In genomic region chr11:53478383-53479170, GRCm38 (mm10) we compare ENCODE assay signal across 8 mouse cellular contexts. TPM values are rescaled to one million over a fixed set of nuclear protein-coding genes. Genes with fewer than 3 reads are reported as not detected.
DNase-seq lines count a peak whose midpoint lies in the region; ATAC-seq and TF ChIP-seq lines count a peak whose summit lies in the region.

No protein-coding gene starts in this region.

- intact Hi-C loops in heart, postnatal 25 days (cut with DNase I): no loop called here

- H3K9ac ChIP-seq in heart, embryonic 16.5 days (ENCODE audit: low read length): peak overlapping the region; percentile 46
- H3K9ac ChIP-seq in embryonic facial prominence, embryonic 11.5 days (replicated peaks; ENCODE audit: low read length): peak overlapping the region; percentile 51
- H3K9ac ChIP-seq in intestine, postnatal 0 days (ENCODE audit: low read depth, low read length): peak overlapping the region; percentile 40; the same call in 1 of the 2 replicates
- peak overlapping the region; percentile 32; the same call in 1 of the 2 replicates for H3K9ac ChIP-seq in neural tube, embryonic 11.5 days (ENCODE audit: low read length)

- H3K4me3 ChIP-seq in heart, embryonic 16.5 days (ENCODE audit: low read length): peak overlapping the region; percentile 67
- H3K4me3 ChIP-seq in embryonic facial prominence, embryonic 11.5 days (ENCODE audit: low read depth, low read length): peak overlapping the region; percentile 41
- peak overlapping the region; percentile 53 for H3K4me3 ChIP-seq in intestine, postnatal 0 days (ENCODE audit: low read depth, low read length)
- H3K4me3 ChIP-seq in neural tube, embryonic 11.5 days (ENCODE audit: low read depth, low read length): peak overlapping the region; percentile 35

- no peak for DNase-seq in heart, postnatal 25 days (ENCODE audit: low spot score)
- DNase-seq in R1 (ENCODE audit: low read depth, low spot score) (peak; percentile 55), adipocyte (ENCODE audit: low spot score) (no peak)
- DNase-seq in embryonic facial prominence, embryonic 11.5 days (ENCODE audit: low spot score): no peak
- peak; percentile 43 for DNase-seq in neural tube, embryonic 11.5 days (ENCODE audit: low spot score)
- no peak for DNase-seq in adrenal gland, postnatal 10 days

- ATAC-seq in heart, embryonic 16.5 days (replicated peaks; ENCODE audit: extremely low read depth, insufficient read depth, low FRiP score): no peak
- ATAC-seq in embryonic facial prominence, embryonic 11.5 days (replicated peaks; ENCODE audit: insufficient number of reproducible peaks, low FRiP score, low TSS enrichment, low read depth): no peak
- no peak for ATAC-seq in intestine, postnatal 0 days
- no peak for ATAC-seq in neural tube, embryonic 11.5 days (ENCODE audit: insufficient read depth, low FRiP score, low TSS enrichment)

- H3K27me3 ChIP-seq in heart, embryonic 16.5 days (ENCODE audit: control insufficient read depth, insufficient read depth, low read length): peaks cover 57% of the 10 kb centered on the region
- H3K27me3 ChIP-seq in embryonic facial prominence, embryonic 11.5 days (ENCODE audit: control insufficient read depth, insufficient read depth, low read length): peaks cover 33% of the 10 kb centered on the region
- H3K27me3 ChIP-seq in intestine, postnatal 0 days (replicated peaks; ENCODE audit: control insufficient read depth, insufficient read depth, low read length): peaks cover 60% of the 10 kb centered on the region
- peaks cover 51% of the 10 kb centered on the region for H3K27me3 ChIP-seq in neural tube, embryonic 11.5 days (ENCODE audit: control insufficient read depth, insufficient read depth, low read length)

- TF ChIP-seq CTCF in intestine, postnatal 0 days (IDR thresholded peaks at IDR 0.05; ENCODE audit: low read depth): no peak

- H3K4me2 ChIP-seq in heart, embryonic 16.5 days (ENCODE audit: low read depth, low read length): peak overlapping the region; percentile 94
- H3K4me2 ChIP-seq in embryonic facial prominence, embryonic 11.5 days (ENCODE audit: low read depth, low read length): peak overlapping the region; percentile 76
- peak overlapping the region; percentile 66 for H3K4me2 ChIP-seq in intestine, postnatal 0 days (replicated peaks; ENCODE audit: low read depth)
- peak overlapping the region; percentile 44 for H3K4me2 ChIP-seq in neural tube, embryonic 11.5 days (ENCODE audit: low read depth)

- H3K4me1 ChIP-seq in heart, embryonic 16.5 days (ENCODE audit: control insufficient read depth, insufficient read depth, low read length): no peaks in the 10 kb centered on the region
- H3K4me1 ChIP-seq in embryonic facial prominence, embryonic 11.5 days (ENCODE audit: control insufficient read depth, insufficient read depth, low read length): peaks cover 4% of the 10 kb centered on the region; the same call in 1 of the 2 replicates
- H3K4me1 ChIP-seq in intestine, postnatal 0 days (replicated peaks; ENCODE audit: control insufficient read depth, insufficient read depth, low read length): no peaks in the 10 kb centered on the region
- peaks cover 4% of the 10 kb centered on the region for H3K4me1 ChIP-seq in neural tube, embryonic 11.5 days (ENCODE audit: control insufficient read depth, insufficient read depth, low read length)

- no peak overlapping the region for H3K27ac ChIP-seq in heart, embryonic 16.5 days (ENCODE audit: low read length)
- no peak overlapping the region for H3K27ac ChIP-seq in embryonic facial prominence, embryonic 11.5 days (replicated peaks; ENCODE audit: low read depth, low read length)
- no peak overlapping the region for H3K27ac ChIP-seq in intestine, postnatal 0 days (ENCODE audit: low read depth, low read length)
- no peak overlapping the region for H3K27ac ChIP-seq in neural tube, embryonic 11.5 days (ENCODE audit: low read depth, low read length)

- WGBS in heart, embryonic 16.5 days: 7% methylated on average over 76 of the region's 79 CpGs
- 6% methylated on average over 76 of the region's 79 CpGs for WGBS in embryonic facial prominence, embryonic 11.5 days
- 7% methylated on average over 75 of the region's 79 CpGs for WGBS in intestine, postnatal 0 days
- 5% methylated on average over 69 of the region's 79 CpGs for WGBS in neural tube, embryonic 11.5 days

- no peaks in the 10 kb centered on the region for H3K36me3 ChIP-seq in heart, embryonic 16.5 days (ENCODE audit: control insufficient read depth, insufficient read depth)
- H3K36me3 ChIP-seq in embryonic facial prominence, embryonic 11.5 days (replicated peaks; ENCODE audit: control insufficient read depth, insufficient read depth, low read depth, low read length): no peaks in the 10 kb centered on the region
- H3K36me3 ChIP-seq in intestine, postnatal 0 days (ENCODE audit: control insufficient read depth, insufficient read depth): no peaks in the 10 kb centered on the region
- no peaks in the 10 kb centered on the region for H3K36me3 ChIP-seq in neural tube, embryonic 11.5 days (ENCODE audit: control insufficient read depth, insufficient read depth, low read length)

- H3K9me3 ChIP-seq in heart, embryonic 16.5 days (replicated peaks; ENCODE audit: control insufficient read depth, low read length): peaks cover 3% of the 10 kb centered on the region; the same call in 1 of the 2 replicates
- peaks cover 3% of the 10 kb centered on the region; the same call in 1 of the 2 replicates for H3K9me3 ChIP-seq in embryonic facial prominence, embryonic 11.5 days (replicated peaks; ENCODE audit: control insufficient read depth, low read length)
- no peaks in the 10 kb centered on the region for H3K9me3 ChIP-seq in intestine, postnatal 0 days (ENCODE audit: control insufficient read depth)
- no peaks in the 10 kb centered on the region for H3K9me3 ChIP-seq in neural tube, embryonic 11.5 days (ENCODE audit: control insufficient read depth, low read length)

RNA-seq across cellular contexts. Expression of gene Gm9945, which starts 1.4 kb away (rescaled TPM):
- not detected in 2 replicates for polyA plus RNA-seq in heart, embryonic 16.5 days (2015; fragmentation: Nextera tagmentation; extraction: Ambion mirVana)
- not detected for total RNA-seq in heart, postnatal 25 days (2021)
- polyA plus RNA-seq in embryonic facial prominence, embryonic 11.5 days (2014; fragmentation: Nextera tagmentation; extraction: Ambion mirVana): not detected in 2 replicates
- not detected in 2 replicates for polyA plus RNA-seq in intestine, postnatal 0 days (2015; fragmentation: Nextera tagmentation; extraction: Ambion mirVana)
- not detected in 2 replicates for polyA plus RNA-seq in neural tube, embryonic 11.5 days (2014; fragmentation: Nextera tagmentation; extraction: Ambion mirVana)
- not detected for total RNA-seq in adrenal gland, postnatal 10 days (2021)

RNA-seq across cellular contexts. Expression of gene Sowaha, which starts 1.5 kb away (rescaled TPM):
- polyA plus RNA-seq in heart, embryonic 16.5 days (2015; fragmentation: Nextera tagmentation; extraction: Ambion mirVana): 0.17 and 0.18 TPM in 2 replicates
- under 1 TPM; 0.08 to 0.17 TPM for total RNA-seq in heart, postnatal 25 days (2021)
- polyA plus RNA-seq in embryonic facial prominence, embryonic 11.5 days (2014; fragmentation: Nextera tagmentation; extraction: Ambion mirVana): 1.5 and 2.3 TPM in 2 replicates
- 1.1 and 1.5 TPM in 2 replicates for polyA plus RNA-seq in intestine, postnatal 0 days (2015; fragmentation: Nextera tagmentation; extraction: Ambion mirVana)
- 0.12 and 0.17 TPM in 2 replicates for polyA plus RNA-seq in neural tube, embryonic 11.5 days (2014; fragmentation: Nextera tagmentation; extraction: Ambion mirVana)
- under 1 TPM; 0.60 to 0.94 TPM for total RNA-seq in adrenal gland, postnatal 10 days (2021)

RNA-seq across cellular contexts. Expression of gene Gm9837, which starts 8.3 kb away (rescaled TPM):
- not detected in 2 replicates for polyA plus RNA-seq in heart, embryonic 16.5 days (2015; fragmentation: Nextera tagmentation; extraction: Ambion mirVana)
- total RNA-seq in heart, postnatal 25 days (2021): not detected
- polyA plus RNA-seq in embryonic facial prominence, embryonic 11.5 days (2014; fragmentation: Nextera tagmentation; extraction: Ambion mirVana): not detected in 2 replicates
- polyA plus RNA-seq in intestine, postnatal 0 days (2015; fragmentation: Nextera tagmentation; extraction: Ambion mirVana): not detected in 2 replicates
- not detected in 2 replicates for polyA plus RNA-seq in neural tube, embryonic 11.5 days (2014; fragmentation: Nextera tagmentation; extraction: Ambion mirVana)
- total RNA-seq in adrenal gland, postnatal 10 days (2021): not detected

RNA-seq across cellular contexts. Expression of gene Shroom1, which starts 21.6 kb away (rescaled TPM):
- 1.3 and 1.8 TPM in 2 replicates for polyA plus RNA-seq in heart, embryonic 16.5 days (2015; fragmentation: Nextera tagmentation; extraction: Ambion mirVana)
- total RNA-seq in heart, postnatal 25 days (2021): under 1 TPM; 0.49 to 0.59 TPM
- 2.3 and 3.3 TPM in 2 replicates for polyA plus RNA-seq in embryonic facial prominence, embryonic 11.5 days (2014; fragmentation: Nextera tagmentation; extraction: Ambion mirVana)
- polyA plus RNA-seq in intestine, postnatal 0 days (2015; fragmentation: Nextera tagmentation; extraction: Ambion mirVana): 3.0 and 3.7 TPM in 2 replicates
- polyA plus RNA-seq in neural tube, embryonic 11.5 days (2014; fragmentation: Nextera tagmentation; extraction: Ambion mirVana): 1.5 and 3.1 TPM in 2 replicates
- total RNA-seq in adrenal gland, postnatal 10 days (2021): 1 to 10 TPM; 3.2 to 5.4 TPM

RNA-seq across cellular contexts. Expression of gene Gm10447, which starts 21.7 kb away (rescaled TPM):
- 0.06 and 0.09 TPM in 2 replicates for polyA plus RNA-seq in heart, embryonic 16.5 days (2015; fragmentation: Nextera tagmentation; extraction: Ambion mirVana)
- total RNA-seq in heart, postnatal 25 days (2021): not detected
- polyA plus RNA-seq in embryonic facial prominence, embryonic 11.5 days (2014; fragmentation: Nextera tagmentation; extraction: Ambion mirVana): 0.14 TPM in 1 of 2 replicates, not detected in the other
- polyA plus RNA-seq in intestine, postnatal 0 days (2015; fragmentation: Nextera tagmentation; extraction: Ambion mirVana): 0.12 and 0.23 TPM in 2 replicates
- polyA plus RNA-seq in neural tube, embryonic 11.5 days (2014; fragmentation: Nextera tagmentation; extraction: Ambion mirVana): not detected in 2 replicates
- under 1 TPM; 0.12 to 0.15 TPM for total RNA-seq in adrenal gland, postnatal 10 days (2021)

Comparison
In these comparisons a context has a peak if more than half of its experiments do, and no peak if none do; other contexts are left out.
1. H3K4me2 ChIP-seq: peak in every context shown above with its lines; median percentile 94 in heart, embryonic 16.5 days; 76 in embryonic facial prominence, embryonic 11.5 days; 66 in intestine, postnatal 0 days; 44 in neural tube, embryonic 11.5 days.
2. DNase-seq: peak in R1 (single experiment) and neural tube, embryonic 11.5 days (single experiment); none in heart, postnatal 25 days (single experiment), embryonic facial prominence, embryonic 11.5 days (single experiment), adipocyte (single experiment) and adrenal gland, postnatal 10 days (single experiment).
3. Peak in every context shown above with its lines, with median percentiles within 50 percentile points of each other: H3K4me3 ChIP-seq and H3K9ac ChIP-seq.